Mouse (Mus musculus): Measurements from ENCODE around the gene Nkg7. TPM values are rescaled to one million over a fixed set of nuclear protein-coding genes. Genes with fewer than 3 reads are reported as not detected.

Gene Nkg7
- total RNA-seq, 1 experiment: 0.62 TPM

- in situ Hi-C loops (cut with MboI; ENCODE audit: low sequenced_read_pairs in 2 of 2, unreplicated experiment in 2 of 2): no loop called here
- TF ChIP-seq ZNF384 (IDR thresholded peaks at IDR 0.05; ENCODE audit: low read depth, low read length): no peak
- TF ChIP-seq CHD2 (IDR thresholded peaks at IDR 0.05; ENCODE audit: low read depth, low read length): no peak
Observed at GRCm38 (mm10) chr7:43422995-43423617, 13.8 kb upstream of the Nkg7 start.

GRCm38 (mm10) chr7:43423991-43424625 lies 12.8 kb upstream of the Nkg7 start:
- TF ChIP-seq HCFC1 (IDR thresholded peaks at IDR 0.05; ENCODE audit: borderline replicate concordance, insufficient read depth, low read length): no peak
- no peak for TF ChIP-seq CHD2 (IDR thresholded peaks at IDR 0.05; ENCODE audit: low read depth, low read length)
- TF ChIP-seq ZC3H11A (IDR thresholded peaks at IDR 0.05; ENCODE audit: borderline replicate concordance, low read depth, low read length): no peak
- TF ChIP-seq MAFK (IDR thresholded peaks at IDR 0.05; ENCODE audit: insufficient read depth, low read depth, low read length): no peak
- no peak for TF ChIP-seq ZNF384 (IDR thresholded peaks at IDR 0.05; ENCODE audit: low read depth, low read length)
- H3K4me3 ChIP-seq (ENCODE audit: insufficient read depth in 1 of 2, low read depth in 1 of 2, low read length in 2 of 2, poor library complexity in 1 of 2, severe bottlenecking in 1 of 2): no peak overlapping the region
- in situ Hi-C loops (cut with MboI; ENCODE audit: low sequenced_read_pairs in 2 of 2, unreplicated experiment in 2 of 2): no loop called here

More at GRCm38 (mm10) chr7:43422995-43423617, 13.8 kb upstream of the Nkg7 start:
- 0 out of 4 replicates have a peak, but pooled peaks cover 0 to 2% of the 10 kb centered on the region in 2 experiments for H3K4me1 ChIP-seq (ENCODE audit: control insufficient read depth in 2 of 2, insufficient read depth in 2 of 2, low read length in 2 of 2, poor library complexity in 1 of 2)
- H3K36me3 ChIP-seq (ENCODE audit: control insufficient read depth, insufficient read depth, low read length, poor library complexity, severe bottlenecking): no peaks in the 10 kb centered on the region
- H3K9me3 ChIP-seq (ENCODE audit: control insufficient read depth, insufficient read depth, low read depth, low read length): no peaks in the 10 kb centered on the region
- H3K4me3 ChIP-seq (ENCODE audit: insufficient read depth in 1 of 2, low read depth in 1 of 2, low read length in 2 of 2, poor library complexity in 1 of 2, severe bottlenecking in 1 of 2): no peak overlapping the region
- H3K27ac ChIP-seq (ENCODE audit: insufficient read depth, low read depth, low read length, poor library complexity, severe bottlenecking): no peak overlapping the region
- H3K9ac ChIP-seq (ENCODE audit: insufficient read depth, low read depth, low read length, poor library complexity, severe bottlenecking): no peak overlapping the region
- peak; percentile 79 for DNase-seq (ENCODE audit: low read depth, low spot score)

GRCm38 (mm10) chr7:43427406-43427805 lies 9.5 kb upstream of the Nkg7 start, which contains the start of gene Lim2:
Gene Lim2, plus strand, starts transcription at chr7:43427670.
- Histone ChIP-seq H3K9ac (ENCODE audit: insufficient read depth, low read depth, low read length, poor library complexity, severe bottlenecking) (no peak within 1 kb of the TSS), H3K9me3 (ENCODE audit: control insufficient read depth, insufficient read depth, low read depth, low read length) (no peaks in the 10 kb centered on the region), H3K36me3 (ENCODE audit: control insufficient read depth, insufficient read depth, low read length, poor library complexity, severe bottlenecking) (no peaks in the 10 kb centered on the region), H3K4me3 (ENCODE audit: insufficient read depth in 1 of 2, low read depth in 1 of 2, low read length in 2 of 2, poor library complexity in 1 of 2, severe bottlenecking in 1 of 2) (no peak within 1 kb of the TSS), H3K4me1 (ENCODE audit: control insufficient read depth in 2 of 2, insufficient read depth in 2 of 2, low read length in 2 of 2, poor library complexity in 1 of 2) (peaks cover 2 to 6% of the 10 kb centered on the region in 2 experiments; a peak in 3 of 4 replicates), H3K27ac (ENCODE audit: insufficient read depth, low read depth, low read length, poor library complexity, severe bottlenecking) (no peak within 1 kb of the TSS)
- DNase-seq (ENCODE audit: low read depth, low spot score): no peak
- TF ChIP-seq HCFC1 (IDR thresholded peaks at IDR 0.05; ENCODE audit: borderline replicate concordance, insufficient read depth, low read length): no peak
- no peak for TF ChIP-seq MAFK (IDR thresholded peaks at IDR 0.05; ENCODE audit: insufficient read depth, low read depth, low read length)
- no peak for TF ChIP-seq ZC3H11A (IDR thresholded peaks at IDR 0.05; ENCODE audit: borderline replicate concordance, low read depth, low read length)
- no peak for TF ChIP-seq ZNF384 (IDR thresholded peaks at IDR 0.05; ENCODE audit: low read depth, low read length)
- TF ChIP-seq CHD2 (IDR thresholded peaks at IDR 0.05; ENCODE audit: low read depth, low read length): no peak
- in situ Hi-C loops (cut with MboI; ENCODE audit: low sequenced_read_pairs in 2 of 2, unreplicated experiment in 2 of 2): no loop called here

More at GRCm38 (mm10) chr7:43423991-43424625, 12.8 kb upstream of the Nkg7 start:
- Histone ChIP-seq H3K36me3 (ENCODE audit: control insufficient read depth, insufficient read depth, low read length, poor library complexity, severe bottlenecking) (no peaks in the 10 kb centered on the region), H3K9ac (ENCODE audit: insufficient read depth, low read depth, low read length, poor library complexity, severe bottlenecking) (no peak overlapping the region), H3K9me3 (ENCODE audit: control insufficient read depth, insufficient read depth, low read depth, low read length) (no peaks in the 10 kb centered on the region), H3K27ac (ENCODE audit: insufficient read depth, low read depth, low read length, poor library complexity, severe bottlenecking) (no peak overlapping the region), H3K4me1 (ENCODE audit: control insufficient read depth in 2 of 2, insufficient read depth in 2 of 2, low read length in 2 of 2, poor library complexity in 1 of 2) (peaks cover 2 to 3% of the 10 kb centered on the region in 2 experiments; a peak in 2 of 4 replicates)
- DNase-seq (ENCODE audit: low read depth, low spot score): no peak

- Histone ChIP-seq H3K4me3 (ENCODE audit: insufficient read depth in 1 of 2, low read depth in 1 of 2, low read length in 2 of 2, poor library complexity in 1 of 2, severe bottlenecking in 1 of 2) (no peak overlapping the region), H3K9ac (ENCODE audit: insufficient read depth, low read depth, low read length, poor library complexity, severe bottlenecking) (no peak overlapping the region), H3K9me3 (ENCODE audit: control insufficient read depth, insufficient read depth, low read depth, low read length) (no peaks in the 10 kb centered on the region), H3K4me1 (ENCODE audit: control insufficient read depth in 2 of 2, insufficient read depth in 2 of 2, low read length in 2 of 2, poor library complexity in 1 of 2) (peaks cover 6 to 12% of the 10 kb centered on the region in 2 experiments; a peak in 3 of 4 replicates), H3K36me3 (ENCODE audit: control insufficient read depth, insufficient read depth, low read length, poor library complexity, severe bottlenecking) (no peaks in the 10 kb centered on the region), H3K27ac (ENCODE audit: insufficient read depth, low read depth, low read length, poor library complexity, severe bottlenecking) (no peak overlapping the region)
- in situ Hi-C loops (cut with MboI; ENCODE audit: low sequenced_read_pairs in 2 of 2, unreplicated experiment in 2 of 2): no loop called here
- no peak for DNase-seq (ENCODE audit: low read depth, low spot score)
- no peak for TF ChIP-seq ZC3H11A (IDR thresholded peaks at IDR 0.05; ENCODE audit: borderline replicate concordance, low read depth, low read length)
- no peak for TF ChIP-seq CHD2 (IDR thresholded peaks at IDR 0.05; ENCODE audit: low read depth, low read length)
- no peak for TF ChIP-seq MAFK (IDR thresholded peaks at IDR 0.05; ENCODE audit: insufficient read depth, low read depth, low read length)
- no peak for TF ChIP-seq ZNF384 (IDR thresholded peaks at IDR 0.05; ENCODE audit: low read depth, low read length)
Observed at GRCm38 (mm10) chr7:43429500-43429899, 7.4 kb upstream of the Nkg7 start.
